Comparison of ENCODE assay signal across 13 mouse cellular contexts in genomic region chr10:71339463-71339862, GRCm38 (mm10). TPM values are rescaled to one million over a fixed set of nuclear protein-coding genes. Genes with fewer than 3 reads are reported as not detected.
DNase-seq lines count a peak whose midpoint lies in the region; ATAC-seq and TF ChIP-seq lines count a peak whose summit lies in the region.
"Had no signal": no experiment of that assay in that cellular context is flagged by ENCODE, and none has a peak within 500 bp of the region (broad histone marks: within the 10 kb centered on the region; RNA-seq: fewer than 3 reads in every experiment).

No protein-coding gene starts in this region.

- no peaks in the 10 kb centered on the region for H3K9me3 ChIP-seq in midbrain, embryonic 11.5 days (ENCODE audit: control insufficient read depth, low read length)
- no peaks in the 10 kb centered on the region for H3K9me3 ChIP-seq in midbrain, embryonic 14.5 days (ENCODE audit: control insufficient read depth, low read length)
- H3K9me3 ChIP-seq in ES-Bruce4 (replicated peaks; ENCODE audit: control insufficient read depth, insufficient read depth, low read length, poor library complexity, severe bottlenecking) = no peaks in the 10 kb centered on the region
- H3K9me3 ChIP-seq in liver, embryonic 11.5 days (ENCODE audit: control insufficient read depth, low read length) = no peaks in the 10 kb centered on the region
- H3K9me3 ChIP-seq: embryonic facial prominence, embryonic 13.5 days; limb, embryonic 12.5 days; neural tube, embryonic 15.5 days had no signal

- peak; percentile 31 for DNase-seq in midbrain, embryonic 11.5 days (ENCODE audit: low spot score, missing footprints)
- no peak for DNase-seq in midbrain, embryonic 14.5 days
- no peak for DNase-seq in liver, embryonic 11.5 days (ENCODE audit: low spot score)
- DNase-seq in splenic B cell, adult 2 months (ENCODE audit: low read depth, low spot score) = peak; percentile 36
- no peak for DNase-seq in adrenal gland, postnatal 10 days
- DNase-seq in embryo, embryonic 10 days (ENCODE audit: low spot score) = no peak
- DNase-seq in cerebellum, adult 9-10 months = no peak
- DNase-seq: cerebellum, postnatal 10 days; lung, postnatal 10 days had no signal

- TF ChIP-seq POLR2A in ES-Bruce4 (IDR thresholded peaks at IDR 0.05; ENCODE audit: insufficient read depth, low read length) = no peak

- TF ChIP-seq CTCF in ES-Bruce4 (IDR thresholded peaks at IDR 0.05; ENCODE audit: low read depth, low read length) = no peak

- H3K4me1 ChIP-seq in midbrain, embryonic 11.5 days (ENCODE audit: control insufficient read depth, insufficient read depth, low read length) = peaks cover 7% of the 10 kb centered on the region; the same call in 1 of the 2 replicates
- H3K4me1 ChIP-seq in midbrain, embryonic 14.5 days (ENCODE audit: control insufficient read depth, insufficient read depth, low read length) = peaks cover 9% of the 10 kb centered on the region
- peaks cover 10% of the 10 kb centered on the region for H3K4me1 ChIP-seq in ES-Bruce4 (ENCODE audit: control insufficient read depth, insufficient read depth, low read length)
- peaks cover 22% of the 10 kb centered on the region for H3K4me1 ChIP-seq in liver, embryonic 11.5 days (replicated peaks; ENCODE audit: control insufficient read depth, insufficient read depth, low read length)

- no peak for TF ChIP-seq EP300 in ES-Bruce4 (IDR thresholded peaks at IDR 0.05; ENCODE audit: insufficient read depth, low read depth, low read length)

- no peak overlapping the region for H3K4me2 ChIP-seq in midbrain, embryonic 11.5 days
- no peak overlapping the region for H3K4me2 ChIP-seq in midbrain, embryonic 14.5 days (ENCODE audit: low read length)
- H3K4me2 ChIP-seq in liver, embryonic 11.5 days = peak overlapping the region; percentile 28
- H3K4me2 ChIP-seq: embryonic facial prominence, embryonic 13.5 days; limb, embryonic 12.5 days; neural tube, embryonic 15.5 days had no signal

- no peak overlapping the region for H3K27ac ChIP-seq in midbrain, embryonic 11.5 days (ENCODE audit: low read depth, low read length)
- no peak overlapping the region for H3K27ac ChIP-seq in midbrain, embryonic 14.5 days (replicated peaks; ENCODE audit: low read depth, low read length)
- no peak overlapping the region for H3K27ac ChIP-seq in ES-Bruce4 (ENCODE audit: insufficient read depth, low read length)
- H3K27ac ChIP-seq in liver, embryonic 11.5 days (ENCODE audit: low read depth, low read length) = no peak overlapping the region
- H3K27ac ChIP-seq: embryonic facial prominence, embryonic 13.5 days; limb, embryonic 12.5 days; neural tube, embryonic 15.5 days had no signal

- H3K27me3 ChIP-seq in midbrain, embryonic 11.5 days (ENCODE audit: control insufficient read depth, insufficient read depth, low read length) = no peaks in the 10 kb centered on the region
- H3K27me3 ChIP-seq in midbrain, embryonic 14.5 days (ENCODE audit: control insufficient read depth, insufficient read depth, low read length) = no peaks in the 10 kb centered on the region
- H3K27me3 ChIP-seq in ES-Bruce4 (ENCODE audit: control insufficient read depth, insufficient read depth, low read length, poor library complexity, severe bottlenecking) = no peaks in the 10 kb centered on the region
- no peaks in the 10 kb centered on the region for H3K27me3 ChIP-seq in liver, embryonic 11.5 days (replicated peaks; ENCODE audit: control insufficient read depth, insufficient read depth, low read length)
- no peaks in the 10 kb centered on the region for H3K27me3 ChIP-seq in splenic B cell, adult 2 months (ENCODE audit: control insufficient read depth, insufficient read depth, low read length, poor library complexity, severe bottlenecking)
- H3K27me3 ChIP-seq: embryonic facial prominence, embryonic 13.5 days; limb, embryonic 12.5 days; neural tube, embryonic 15.5 days had no signal

- no peak overlapping the region for H3K4me3 ChIP-seq in midbrain, embryonic 11.5 days (ENCODE audit: low read depth, low read length)
- H3K4me3 ChIP-seq in midbrain, embryonic 14.5 days (replicated peaks; ENCODE audit: low read depth, low read length) = no peak overlapping the region
- H3K4me3 ChIP-seq in ES-Bruce4 (ENCODE audit: low read depth, low read length) = no peak overlapping the region; the same call in 1 of the 2 replicates
- H3K4me3 ChIP-seq in liver, embryonic 11.5 days (ENCODE audit: low read depth, low read length) = no peak overlapping the region
- H3K4me3 ChIP-seq: embryonic facial prominence, embryonic 13.5 days; limb, embryonic 12.5 days; neural tube, embryonic 15.5 days had no signal

- H3K36me3 ChIP-seq in midbrain, embryonic 11.5 days (ENCODE audit: control insufficient read depth, insufficient read depth, low read length) = peaks cover 6% of the 10 kb centered on the region; the same call in 1 of the 2 replicates
- peaks cover 14% of the 10 kb centered on the region for H3K36me3 ChIP-seq in midbrain, embryonic 14.5 days (ENCODE audit: control insufficient read depth, insufficient read depth, low read length)
- H3K36me3 ChIP-seq in ES-Bruce4 (ENCODE audit: control insufficient read depth, insufficient read depth, low read length, poor library complexity, severe bottlenecking) = peaks cover 14% of the 10 kb centered on the region
- H3K36me3 ChIP-seq in liver, embryonic 11.5 days (ENCODE audit: control insufficient read depth, insufficient read depth, low read length) = peaks cover 6% of the 10 kb centered on the region; the same call in 1 of the 2 replicates
- H3K36me3 ChIP-seq in splenic B cell, adult 2 months (ENCODE audit: control insufficient read depth, insufficient read depth, low read length, poor library complexity, severe bottlenecking) = no peaks in the 10 kb centered on the region

- H3K9ac ChIP-seq in midbrain, embryonic 11.5 days (ENCODE audit: low read length) = no peak overlapping the region
- H3K9ac ChIP-seq in midbrain, embryonic 14.5 days (replicated peaks; ENCODE audit: low read length) = no peak overlapping the region
- H3K9ac ChIP-seq in ES-Bruce4 (ENCODE audit: low read depth, poor library complexity, severe bottlenecking) = peak overlapping the region; percentile 52; the same call in 1 of the 2 replicates
- no peak overlapping the region for H3K9ac ChIP-seq in liver, embryonic 11.5 days (ENCODE audit: low read depth, low read length)
- H3K9ac ChIP-seq: embryonic facial prominence, embryonic 13.5 days; limb, embryonic 12.5 days; neural tube, embryonic 15.5 days had no signal

- no peak for ATAC-seq in midbrain, embryonic 11.5 days (ENCODE audit: low FRiP score)
- ATAC-seq in midbrain, embryonic 14.5 days (ENCODE audit: low FRiP score, low TSS enrichment) = no peak
- ATAC-seq in liver, embryonic 11.5 days (replicated peaks; ENCODE audit: low FRiP score) = no peak

- 71% methylated on average over 4 of the region's 4 CpGs for WGBS in midbrain, embryonic 11.5 days
- WGBS in midbrain, embryonic 14.5 days = 74% methylated on average over 4 of the region's 4 CpGs
- 43% methylated on average over 4 of the region's 4 CpGs for WGBS in liver, embryonic 11.5 days

RNA-seq across cellular contexts. Expression of gene Cisd1, which starts 5.3 kb away (rescaled TPM):
- polyA plus RNA-seq in midbrain, embryonic 11.5 days (2014; fragmentation: Nextera tagmentation; extraction: Ambion mirVana) = 152 and 155 TPM in 2 replicates
- 281 and 329 TPM in 2 replicates for polyA plus RNA-seq in midbrain, embryonic 14.5 days (2014; fragmentation: Nextera tagmentation; extraction: Ambion mirVana)
- 78.9 and 90.4 TPM in 2 replicates for polyA plus RNA-seq in ES-Bruce4 (2011; ENCODE audit: insufficient read depth, insufficient read length, low read depth, missing spikeins)
- 129 TPM in 2 replicates for polyA plus RNA-seq in liver, embryonic 11.5 days (2014; fragmentation: Nextera tagmentation; extraction: Ambion mirVana)
- total RNA-seq in adrenal gland, postnatal 10 days (2021) = 100 to 1,000 TPM; 157 to 163 TPM

RNA-seq across cellular contexts. Expression of gene Ipmk, which starts 8.1 kb away (rescaled TPM):
- polyA plus RNA-seq in midbrain, embryonic 11.5 days (2014; fragmentation: Nextera tagmentation; extraction: Ambion mirVana) = 24.8 and 24.9 TPM in 2 replicates
- polyA plus RNA-seq in midbrain, embryonic 14.5 days (2014; fragmentation: Nextera tagmentation; extraction: Ambion mirVana) = 21.1 and 22.0 TPM in 2 replicates
- polyA plus RNA-seq in ES-Bruce4 (2011; ENCODE audit: insufficient read depth, insufficient read length, low read depth, missing spikeins) = 39.9 and 41.4 TPM in 2 replicates
- 18.2 and 21.0 TPM in 2 replicates for polyA plus RNA-seq in liver, embryonic 11.5 days (2014; fragmentation: Nextera tagmentation; extraction: Ambion mirVana)
- total RNA-seq in adrenal gland, postnatal 10 days (2021) = 10 to 100 TPM; 17.5 to 20.5 TPM

RNA-seq across cellular contexts. Expression of gene Ube2d1, which starts 54.4 kb away (rescaled TPM):
- polyA plus RNA-seq in midbrain, embryonic 11.5 days (2014; fragmentation: Nextera tagmentation; extraction: Ambion mirVana) = 176 and 184 TPM in 2 replicates
- polyA plus RNA-seq in midbrain, embryonic 14.5 days (2014; fragmentation: Nextera tagmentation; extraction: Ambion mirVana) = 246 and 254 TPM in 2 replicates
- 66.7 and 71.4 TPM in 2 replicates for polyA plus RNA-seq in ES-Bruce4 (2011; ENCODE audit: insufficient read depth, insufficient read length, low read depth, missing spikeins)
- polyA plus RNA-seq in liver, embryonic 11.5 days (2014; fragmentation: Nextera tagmentation; extraction: Ambion mirVana) = 34.7 and 41.6 TPM in 2 replicates
- total RNA-seq in adrenal gland, postnatal 10 days (2021) = 10 to 100 TPM; 18.9 to 27.0 TPM

Comparison
In these comparisons a context has a peak if more than half of its experiments do, and no peak if none do; other contexts are left out.
1. DNase-seq: peak in midbrain, embryonic 11.5 days (single experiment) and splenic B cell, adult 2 months (single experiment); none in midbrain, embryonic 14.5 days (single experiment), liver, embryonic 11.5 days (single experiment), adrenal gland, postnatal 10 days (single experiment), embryo, embryonic 10 days (single experiment) and cerebellum, adult 9-10 months (single experiment).